Mouse (Mus musculus): ENCODE measurements around the gene Cadm4.

- TF ChIP-seq POLR2A (IDR thresholded peaks at IDR 0.05; ENCODE audit: extremely low read depth, insufficient read depth, low read length) (no peak), CTCF (IDR thresholded peaks at IDR 0.05; ENCODE audit: low read depth, low read length) (peak; percentile 85)
These were observed 49.6 kb downstream of the Cadm4 start for GRCm38 (mm10) chr7:24531211-24531971.

Measured in liver, adult 2 months (tissue).